Mouse (Mus musculus): ENCODE data around the gene Pced1b.
"Not testable (repeated sequence)": the region's sequence is repeated elsewhere in the genome, so short reads cannot be mapped to it uniquely, and the experiment has no call there.

Gene Pced1b

GRCm38 (mm10) chr15:97342336-97342735 is 95.4 kb downstream of the Pced1b start:
- no peak for DNase-seq (ENCODE audit: low read depth)

DNA sequence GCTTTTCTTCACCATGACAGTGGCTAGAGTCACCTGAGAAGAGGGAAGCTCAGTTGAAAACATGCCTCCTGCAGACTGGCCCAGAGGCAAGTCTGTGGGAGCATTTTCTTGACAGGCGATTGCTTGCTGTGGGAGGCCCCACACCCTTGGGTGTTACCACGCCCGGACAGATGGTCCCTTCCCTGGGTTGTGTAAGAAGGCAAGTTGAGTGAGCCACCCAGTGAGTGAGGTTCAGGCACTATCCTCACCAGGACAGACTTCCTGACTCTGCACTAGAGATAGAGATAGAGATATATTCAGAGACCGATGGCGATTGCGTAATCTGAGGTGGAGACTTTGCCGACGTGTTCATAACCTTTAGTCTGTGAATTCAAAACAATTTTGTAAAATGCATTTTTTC is 96.0 kb downstream of the Pced1b start:
- DNase-seq (ENCODE audit: low read depth), result peak; percentile 26

DNA sequence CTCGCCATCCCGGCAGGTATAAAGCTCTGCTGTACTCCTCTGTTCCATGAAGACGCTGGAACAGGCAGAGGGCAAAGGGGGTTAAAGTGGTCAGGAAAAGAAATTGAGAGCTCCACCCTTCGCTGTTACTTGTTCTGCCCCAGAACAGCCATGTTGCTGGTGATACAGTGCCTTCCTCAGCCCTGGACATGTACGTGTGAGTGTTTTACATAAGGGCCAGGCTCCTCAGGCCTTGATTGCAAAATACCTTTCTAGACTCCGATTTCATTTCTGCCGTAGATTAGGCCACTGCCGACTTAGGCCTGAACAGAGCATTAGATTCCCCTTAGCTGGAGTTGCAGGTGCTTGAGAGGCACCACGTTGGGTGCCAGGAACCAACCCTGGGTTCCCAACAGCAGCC is 97.0 kb downstream of the Pced1b start:
- DNase-seq (ENCODE audit: low read depth), result no peak

- DNase-seq (ENCODE audit: low read depth), result no peak
Observed at GRCm38 (mm10) chr15:97345110-97345509, 98.2 kb downstream of the Pced1b start.

DNA sequence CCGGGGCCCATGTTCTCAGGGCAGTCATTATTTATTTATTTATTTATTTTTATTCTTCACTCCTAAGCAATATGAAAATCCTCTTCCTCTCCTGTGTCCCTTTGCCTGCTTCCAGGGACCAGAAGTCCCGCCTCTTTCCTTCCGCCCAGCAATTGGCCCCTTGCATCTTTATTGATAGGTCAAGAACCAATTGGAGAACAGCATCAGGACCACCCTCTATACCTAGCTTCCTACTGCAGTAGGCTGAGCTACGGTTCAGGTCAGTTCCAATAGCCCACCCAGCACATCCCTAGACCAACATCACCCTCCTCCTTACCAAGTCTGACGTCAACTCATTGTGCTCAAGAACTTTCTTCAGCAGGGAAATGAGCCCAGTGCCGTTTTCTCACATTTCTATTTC is 99.0 kb downstream of the Pced1b start:
- no peak for DNase-seq (ENCODE audit: low read depth)

GRCm38 (mm10) chr15:97346413-97346812 is 99.5 kb downstream of the Pced1b start:
- peak; percentile 65 for DNase-seq (ENCODE audit: low read depth)

DNA sequence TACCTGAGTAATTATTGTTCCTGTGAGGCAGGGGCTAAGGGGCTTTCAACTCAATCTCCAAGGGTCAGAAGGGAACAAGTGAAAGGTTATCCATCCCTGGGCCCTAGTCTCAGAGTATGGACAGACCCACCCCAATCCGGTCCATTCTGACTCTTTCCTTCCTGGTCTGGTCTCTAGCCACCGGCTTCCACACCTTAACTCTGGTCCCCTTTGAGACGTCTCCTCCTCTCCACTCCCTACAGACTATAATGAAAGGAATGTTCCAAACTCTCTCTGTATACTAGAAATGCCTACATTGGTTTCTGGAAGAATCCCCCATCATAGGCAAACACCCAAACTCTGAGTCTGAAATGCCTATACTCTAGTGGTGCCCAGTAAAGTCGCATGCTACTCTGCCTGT is 100.0 kb downstream of the Pced1b start:
- DNase-seq (ENCODE audit: low read depth), result no peak

DNA sequence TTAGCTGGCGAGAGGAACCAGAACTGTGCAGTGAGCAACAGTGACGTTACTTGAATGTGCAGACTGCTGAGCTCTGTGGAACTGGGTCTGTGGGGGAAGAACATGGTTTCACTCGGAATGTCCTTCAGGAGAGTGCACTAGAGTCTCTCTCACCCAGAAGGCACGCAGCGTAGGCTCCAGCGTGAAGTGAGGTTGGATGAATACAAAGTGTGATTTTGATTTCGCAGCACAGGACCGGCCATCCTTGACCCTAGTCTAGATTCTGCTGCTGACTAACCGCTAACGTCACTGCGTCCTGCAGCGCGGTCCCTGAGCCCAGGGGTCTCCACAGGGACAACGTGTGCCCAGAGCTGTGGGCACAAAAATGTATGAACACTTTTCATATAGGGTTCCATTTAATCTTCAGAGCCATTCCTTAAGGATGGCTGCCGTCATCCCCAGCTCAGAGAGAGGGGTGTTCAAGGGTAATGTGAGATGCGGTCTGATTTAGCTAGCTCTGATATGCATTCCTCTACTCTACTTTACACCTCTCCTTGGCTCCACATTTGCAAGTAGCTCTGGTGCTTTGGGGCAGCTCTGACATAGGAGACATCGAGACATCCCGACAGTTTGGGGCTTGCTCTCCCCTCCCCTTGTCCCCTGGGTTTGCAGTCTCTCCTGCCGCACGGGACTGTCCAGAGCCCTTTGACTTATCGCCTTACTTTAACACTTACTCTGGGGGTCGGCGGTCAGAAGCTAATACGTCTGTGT is 101.8 kb downstream of the Pced1b start:
- DNase-seq (ENCODE audit: low read depth), result no peak

DNA sequence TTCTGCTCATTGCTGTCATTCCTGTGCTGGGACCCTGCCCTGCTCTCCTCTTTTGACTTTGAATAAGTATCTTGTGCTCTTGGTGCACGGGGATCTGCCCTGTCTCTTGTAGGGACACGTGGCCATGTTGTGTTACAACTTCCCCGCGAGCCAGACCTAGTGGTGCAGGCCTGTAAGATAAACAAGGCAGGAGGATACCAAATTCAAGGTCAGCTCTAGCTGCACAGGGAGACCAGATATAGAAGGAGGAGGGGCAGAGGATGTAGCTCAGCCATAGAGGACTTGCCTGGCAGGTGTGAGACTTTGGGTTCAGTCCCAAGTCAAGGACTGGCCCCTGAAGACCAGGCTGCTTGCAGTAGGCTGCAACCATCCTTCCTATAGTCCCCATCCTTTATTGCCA is 103.6 kb downstream of the Pced1b start:
- no peak for DNase-seq (ENCODE audit: low read depth)

DNA sequence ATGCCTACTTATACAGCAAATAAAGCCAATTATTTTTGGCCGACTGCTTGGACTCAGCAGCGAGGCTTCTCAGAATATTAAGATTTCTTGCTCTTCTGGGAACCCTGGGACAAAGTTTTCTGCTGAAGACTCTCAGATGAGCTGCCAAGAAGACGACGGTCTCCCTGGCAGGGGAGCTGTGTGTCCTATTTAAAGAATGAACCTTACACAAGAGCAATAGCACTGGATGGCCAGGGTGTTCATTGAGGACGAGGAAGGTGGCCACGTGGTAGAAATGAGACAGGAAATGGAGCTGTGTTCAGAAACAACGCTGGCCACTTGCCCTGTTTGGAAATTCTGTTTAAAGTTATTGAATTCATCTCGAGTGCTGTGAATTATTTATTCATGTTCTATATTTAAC is 104.1 kb downstream of the Pced1b start:
- DNase-seq (ENCODE audit: low read depth), result peak; percentile 68

GRCm38 (mm10) chr15:97351681-97352080 is 104.8 kb downstream of the Pced1b start:
- no peak for DNase-seq (ENCODE audit: low read depth)

- peak; percentile 26 for DNase-seq (ENCODE audit: low read depth)
Observed at GRCm38 (mm10) chr15:97355676-97356303, 108.9 kb downstream of the Pced1b start.

GRCm38 (mm10) chr15:97357016-97357415 is 110.1 kb downstream of the Pced1b start:
- no peak for DNase-seq (ENCODE audit: low read depth)

- DNase-seq (ENCODE audit: low read depth), result no peak
Observed at GRCm38 (mm10) chr15:97360842-97361770, 114.2 kb downstream of the Pced1b start.

DNA sequence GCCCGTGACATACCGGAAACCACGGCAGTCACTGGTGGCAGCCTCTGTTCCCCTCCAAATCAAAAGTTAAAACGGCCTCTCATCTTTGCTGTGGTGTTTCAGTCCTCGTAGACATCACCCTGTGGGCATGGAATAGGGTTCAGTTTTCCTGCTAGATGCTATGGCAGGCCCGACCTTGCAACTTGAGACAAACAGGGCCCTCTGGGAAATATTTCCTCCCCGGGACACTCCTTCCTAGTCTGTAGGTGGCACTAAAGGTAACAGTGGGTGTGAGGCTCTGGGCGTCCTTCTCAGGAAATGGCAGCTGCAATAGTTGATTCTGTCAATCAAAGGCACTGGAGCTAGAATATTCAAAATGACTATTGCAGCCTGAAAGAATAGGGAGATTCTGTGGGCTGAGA is 114.9 kb downstream of the Pced1b start:
- no peak for DNase-seq (ENCODE audit: low read depth)

DNA sequence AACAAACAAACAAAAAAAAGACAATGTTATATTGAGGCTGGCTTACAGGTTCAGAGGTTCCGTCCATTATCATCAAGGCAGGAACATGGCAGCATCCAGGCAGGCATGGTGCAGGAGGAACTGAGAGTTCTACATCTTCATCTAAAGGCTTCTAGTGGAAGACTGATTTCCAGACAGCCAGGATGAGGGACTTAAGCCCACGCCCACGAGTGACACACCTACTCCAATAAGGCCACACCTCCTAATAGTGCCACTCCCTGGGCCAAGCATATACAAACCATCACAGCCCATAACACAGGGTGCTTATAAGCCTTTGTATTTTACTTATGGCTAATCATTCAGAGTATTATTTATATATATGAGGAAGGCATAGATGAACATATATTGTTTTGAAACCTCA is 117.4 kb downstream of the Pced1b start:
- not testable (repeated sequence) for DNase-seq (ENCODE audit: low read depth)

GRCm38 (mm10) chr15:97364968-97365367 is 118.1 kb downstream of the Pced1b start:
- no peak for DNase-seq (ENCODE audit: low read depth)

DNA sequence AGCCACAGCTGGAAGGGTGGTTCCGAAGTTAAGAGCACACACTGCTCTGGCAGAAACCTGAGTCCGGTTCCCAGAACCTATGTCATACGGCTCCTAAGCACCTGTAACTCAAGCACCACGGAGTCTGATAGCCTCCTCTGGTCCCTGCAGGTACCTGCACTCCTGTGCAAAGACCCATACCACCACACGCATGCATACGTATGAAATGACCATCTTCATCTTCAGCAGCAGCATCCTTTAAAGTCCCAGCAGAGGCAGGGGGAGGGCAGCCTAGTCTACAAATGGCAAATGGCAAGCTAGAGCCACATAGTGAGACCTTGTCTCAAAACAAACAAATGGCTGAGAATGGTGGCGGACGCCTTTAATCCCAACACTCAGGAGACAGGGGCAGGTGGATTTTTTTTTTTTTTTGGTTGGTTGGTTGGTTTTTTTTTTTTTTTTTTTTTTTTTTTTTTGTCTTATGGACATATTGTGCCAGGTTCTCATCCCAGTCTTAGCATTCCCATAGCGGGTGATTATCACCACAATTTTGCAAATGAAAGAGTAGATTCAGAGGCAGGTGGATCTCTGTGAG is 121.2 kb downstream of the Pced1b start:
- no peak for DNase-seq (ENCODE audit: low read depth)

DNA sequence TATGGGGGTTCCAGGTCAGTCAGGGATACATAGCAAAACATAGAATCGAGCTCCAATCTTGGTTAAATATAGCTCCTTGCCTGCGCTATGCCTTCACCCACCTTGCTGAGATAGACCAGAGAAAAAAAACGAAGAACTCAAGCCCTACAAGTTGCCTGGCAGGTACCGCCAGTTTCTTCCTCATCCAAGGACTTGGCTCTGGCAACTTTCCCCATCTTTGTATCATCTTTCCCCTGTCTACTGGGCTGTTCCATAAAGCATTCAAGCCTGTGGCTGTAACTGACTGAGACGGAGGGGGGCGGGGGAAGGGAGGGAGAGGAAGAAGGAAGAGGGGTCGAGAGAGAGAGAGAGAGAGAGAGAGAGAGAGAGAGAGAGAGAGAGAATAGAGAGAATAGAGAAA is 121.7 kb downstream of the Pced1b start:
- no peak for DNase-seq (ENCODE audit: low read depth)

- no peak for DNase-seq (ENCODE audit: low read depth)
Observed at GRCm38 (mm10) chr15:97369144-97369543, 122.2 kb downstream of the Pced1b start.

DNA sequence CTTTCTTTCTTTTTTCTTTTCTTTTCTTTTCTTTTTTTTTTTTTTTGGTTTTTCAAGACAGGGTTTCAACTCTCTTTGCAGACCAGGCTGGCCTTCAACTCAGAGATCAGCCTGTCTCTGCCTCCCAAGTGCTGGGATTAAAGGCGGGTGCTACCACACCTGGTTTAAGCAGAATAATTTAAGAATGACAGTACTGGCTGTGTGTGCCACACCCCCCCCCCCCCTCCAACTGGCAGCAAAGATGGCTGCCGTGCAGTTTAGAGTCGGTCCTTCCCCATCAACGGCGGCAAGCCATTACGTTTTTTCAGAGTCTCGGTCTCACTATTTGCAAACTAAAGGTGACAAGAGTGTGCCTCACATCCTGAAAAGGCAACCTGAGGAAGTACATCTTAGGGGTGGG is 124.0 kb downstream of the Pced1b start:
- DNase-seq (ENCODE audit: low read depth), result no peak

- not testable (repeated sequence) for DNase-seq (ENCODE audit: low read depth)
Observed at GRCm38 (mm10) chr15:97372043-97372442, 125.1 kb downstream of the Pced1b start.
